Mouse (Mus musculus) limb, embryonic 11.5 days (tissue): Measurements from ENCODE around the gene Arpc5. TPM values are rescaled to one million over a fixed set of nuclear protein-coding genes. Genes with fewer than 3 reads are reported as not detected.

ENCODE experiments used
- ATAC-seq: fragments of 200-750 bp; cut with Nextera tagmentation; 2 replicates; pipeline ENCODE4 v1.8.0; 2017; ENCODE audit warnings: low read depth; ENCODE audit not compliant: insufficient number of reproducible peaks, low FRiP score, low TSS enrichment
- DNase-seq: peaks from one replicate; pipeline ENCODE4 v3.0.0-alpha.2; 2015; ENCODE audit warnings: low spot score
- H3K27ac ChIP-seq: fragments of 300-500 bp; sonication (generic); replicated peaks from 2 replicates; pipeline ENCODE4 v1.5.1; 2014; ENCODE audit warnings: low read depth, mild to moderate bottlenecking, low read length
- H3K27me3 ChIP-seq: fragments of 300-500 bp; sonication (generic); 2 replicates; pipeline ENCODE4 v1.6.1; 2014; ENCODE audit warnings: mild to moderate bottlenecking, low read length, mixed read lengths; ENCODE audit not compliant: control insufficient read depth, insufficient read depth
- H3K36me3 ChIP-seq: fragments of 300-500 bp; sonication (generic); 2 replicates; pipeline ENCODE4 v1.6.1; 2014; ENCODE audit warnings: mild to moderate bottlenecking, low read length, moderate library complexity, mixed read lengths; ENCODE audit not compliant: control insufficient read depth, insufficient read depth
- H3K4me1 ChIP-seq: fragments of 300-500 bp; sonication (generic); 2 replicates; pipeline ENCODE4 v1.6.1; 2014; ENCODE audit warnings: low read length, mixed read lengths; ENCODE audit not compliant: control insufficient read depth, insufficient read depth
- H3K4me2 ChIP-seq: fragments of 300-500 bp; sonication (generic); 2 replicates; pipeline ENCODE4 v1.6.1; 2014; ENCODE audit warnings: low read depth, mild to moderate bottlenecking, moderate library complexity; ENCODE audit not compliant: severe bottlenecking
- H3K4me3 ChIP-seq: fragments of 300-500 bp; sonication (generic); 2 replicates; pipeline ENCODE4 v1.5.1; 2014; ENCODE audit warnings: low read depth, low read length
- H3K9ac ChIP-seq: fragments of 300-500 bp; sonication (generic); 2 replicates; pipeline ENCODE4 v1.6.1; 2014; ENCODE audit warnings: mild to moderate bottlenecking, low read length
- H3K9me3 ChIP-seq: fragments of 300-500 bp; sonication (generic); 2 replicates; pipeline ENCODE4 v1.6.1; 2016; ENCODE audit warnings: low read length; ENCODE audit not compliant: control insufficient read depth
- WGBS: fragments of 180-500 bp; shearing (Covaris S2); extraction: QIAGEN DNeasy Blood & Tissue Kit; methylation state at CpG from one replicate; pipeline ENCODE4 v1.1.7; 2014; 5-methylcytosine and 5-hydroxymethylcytosine counted together
- polyA plus RNA-seq: library from polyadenylated mRNA; unstranded; fragments of >200 nt; fragmentation: Nextera tagmentation; extraction: Ambion mirVana; gene quantifications from 2 replicates; pipeline ENCODE4 v1.2.1, GENCODE M21; 2014

Gene Arpc5
- polyA plus RNA-seq, 1 experiment from 2014 or later, result 182 TPM

DNA sequence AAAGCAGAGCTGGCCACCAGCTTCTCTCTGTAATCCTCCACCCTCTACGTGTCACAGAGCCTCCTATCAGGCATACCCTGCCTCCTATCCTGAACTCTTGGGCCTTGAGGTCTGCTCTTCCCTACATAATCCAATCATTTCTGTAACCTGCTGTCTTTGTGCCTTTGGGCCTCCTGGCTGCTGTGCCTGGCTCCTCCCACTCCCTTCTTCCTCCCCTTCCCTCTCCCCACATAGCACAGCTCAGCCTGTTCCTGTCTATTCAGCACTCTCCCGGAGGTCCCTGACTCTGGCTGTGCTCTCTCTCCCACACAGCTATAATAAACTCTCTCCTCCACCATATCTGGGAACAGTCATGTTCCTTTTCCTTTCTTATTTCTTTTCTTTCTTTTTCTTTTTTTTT, 33.6 kb downstream of the Arpc5 start, which contains the start of gene Ncf2:
Gene Ncf2, plus strand, starts transcription at position 298 of the 400 bp plus-strand sequence.
- ATAC-seq (no peak), DNase-seq (no peak)
- Histone ChIP-seq H3K27me3 (no peaks in the 10 kb centered on the region), H3K9me3 (no peaks in the 10 kb centered on the region), H3K4me1 (no peaks in the 10 kb centered on the region), H3K9ac (no peak within 1 kb of the TSS), H3K27ac (no peak within 1 kb of the TSS), H3K36me3 (no peaks in the 10 kb centered on the region), H3K4me3 (no peak within 1 kb of the TSS), H3K4me2 (no peak within 1 kb of the TSS)
- 17% methylated on average over 2 of the region's 2 CpGs for WGBS

DNA sequence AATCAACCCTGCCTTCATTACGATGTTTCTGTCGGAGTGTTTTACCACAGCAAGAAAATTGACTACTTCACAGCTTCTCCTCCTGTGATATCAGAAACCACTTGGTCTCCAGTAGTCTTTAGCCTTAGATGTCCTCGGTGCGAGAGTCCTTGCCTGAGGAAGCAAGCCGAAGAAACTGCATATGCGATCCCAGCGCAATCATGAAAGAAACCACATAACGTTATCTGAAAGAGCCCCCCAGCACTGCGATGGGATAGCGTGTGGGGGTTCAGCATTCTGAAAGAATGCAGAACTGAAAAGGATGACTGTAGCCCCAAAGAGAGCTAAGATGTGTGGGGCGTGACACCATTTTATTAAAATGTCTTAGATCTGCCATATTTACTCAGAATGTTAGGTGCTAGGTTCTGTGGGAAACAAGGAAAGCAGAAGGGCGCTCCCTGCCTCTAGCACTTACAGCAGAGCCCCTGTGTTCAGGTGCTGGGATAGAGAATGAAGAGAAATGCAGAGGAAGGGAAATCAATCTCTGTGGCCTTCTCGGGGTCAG, 34.4 kb downstream of the Arpc5 start:
- Histone ChIP-seq H3K4me2 (no peak overlapping the region), H3K27me3 (no peaks in the 10 kb centered on the region), H3K36me3 (no peaks in the 10 kb centered on the region), H3K4me1 (no peaks in the 10 kb centered on the region), H3K4me3 (no peak overlapping the region), H3K9ac (no peak overlapping the region), H3K9me3 (no peaks in the 10 kb centered on the region), H3K27ac (no peak overlapping the region)
- WGBS, result 83% methylated on average over 13 of the region's 13 CpGs
- no peak for ATAC-seq
- no peak for DNase-seq

DNA sequence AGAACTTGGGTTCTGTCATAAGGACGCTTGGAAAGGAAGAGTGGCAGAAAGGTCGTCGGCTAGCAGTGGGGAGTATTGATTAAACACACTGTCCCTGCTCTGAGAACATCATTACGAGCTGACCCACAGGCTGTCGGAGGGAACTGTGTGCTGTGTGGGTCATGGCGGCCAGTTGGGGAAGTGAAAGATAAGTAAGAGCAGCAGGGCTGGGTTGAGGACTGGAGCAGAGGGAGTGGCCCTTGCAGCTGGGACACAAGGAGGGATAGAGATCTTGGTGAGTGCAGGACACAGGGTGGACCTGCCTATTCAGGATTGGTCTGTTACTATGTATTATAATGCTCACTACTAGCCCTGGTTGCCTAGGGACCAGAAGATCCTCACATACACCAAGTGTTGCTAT, 38.6 kb downstream of the Arpc5 start:
- Histone ChIP-seq H3K9me3 (no peaks in the 10 kb centered on the region), H3K9ac (no peak overlapping the region), H3K4me2 (no peak overlapping the region), H3K4me1 (peaks cover 3% of the 10 kb centered on the region; the same call in 1 of the 2 replicates), H3K27ac (no peak overlapping the region), H3K27me3 (no peaks in the 10 kb centered on the region), H3K36me3 (no peaks in the 10 kb centered on the region), H3K4me3 (no peak overlapping the region)
- 88% methylated on average over 6 of the region's 6 CpGs for WGBS
- ATAC-seq (no peak), DNase-seq (no peak)

DNA sequence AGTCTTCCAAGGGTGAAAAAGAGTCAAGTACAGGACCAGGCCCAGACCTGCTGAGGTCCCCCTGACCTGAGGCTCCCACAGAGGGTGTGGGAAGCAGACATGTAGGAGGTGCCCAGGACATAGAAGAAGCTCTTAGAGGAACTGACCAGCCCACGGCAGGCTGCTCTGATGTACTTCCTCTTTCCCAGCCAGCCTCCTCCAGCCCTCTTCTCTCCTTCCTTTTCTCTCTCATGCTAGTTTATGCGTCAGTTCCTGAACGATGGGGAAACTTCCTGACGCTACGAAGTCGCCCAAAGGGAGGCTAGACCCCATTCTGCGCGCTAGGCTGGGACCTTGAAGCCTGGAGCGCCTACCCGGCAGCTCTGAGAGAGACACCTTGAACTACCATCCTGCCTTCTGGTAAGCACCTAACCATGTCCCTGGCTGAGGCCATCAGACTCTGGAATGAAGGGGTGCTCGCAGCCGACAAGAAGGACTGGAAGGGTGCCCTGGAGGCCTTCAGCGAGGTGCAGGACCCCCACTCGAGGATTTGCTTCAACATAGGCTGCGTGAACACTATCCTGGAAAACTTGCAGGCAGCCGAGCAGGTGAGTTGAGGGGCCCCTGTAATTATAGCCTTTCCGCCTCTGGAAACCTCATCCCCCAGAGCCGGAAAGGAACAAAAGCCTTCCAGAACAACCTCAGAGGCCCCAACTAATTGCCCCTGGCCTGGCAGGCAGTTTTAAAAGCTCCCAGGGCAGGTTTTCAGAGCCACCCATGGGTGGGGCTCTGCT, 41.5 kb downstream of the Arpc5 start:
- H3K4me1 ChIP-seq, result peaks cover 3% of the 10 kb centered on the region; the same call in 1 of the 2 replicates
- no peak overlapping the region for H3K9ac ChIP-seq
- no peak overlapping the region for H3K27ac ChIP-seq
- 58% methylated on average over 18 of the region's 18 CpGs for WGBS
- no peak overlapping the region for H3K4me2 ChIP-seq
- DNase-seq (no peak), ATAC-seq (no peak)
- H3K9me3 ChIP-seq, result no peaks in the 10 kb centered on the region
- no peaks in the 10 kb centered on the region for H3K36me3 ChIP-seq
- H3K27me3 ChIP-seq, result no peaks in the 10 kb centered on the region
- H3K4me3 ChIP-seq, result no peak overlapping the region

DNA sequence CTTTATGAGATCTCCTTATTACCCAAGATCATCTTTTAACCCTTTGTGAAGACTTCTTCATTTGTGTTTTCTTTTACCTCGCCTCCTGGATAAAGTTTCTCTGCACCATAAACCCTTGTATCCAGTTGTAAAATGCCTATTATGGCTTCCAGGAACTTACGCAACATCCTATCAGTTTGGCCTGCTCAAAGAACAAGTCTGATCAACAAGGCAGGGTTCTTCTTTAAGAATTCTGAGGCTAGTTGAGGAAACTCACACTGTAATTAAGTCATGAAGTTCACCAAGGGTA, 42.0 kb downstream of the Arpc5 start:
- Histone ChIP-seq H3K9ac (no peak overlapping the region), H3K27ac (no peak overlapping the region), H3K4me2 (no peak overlapping the region), H3K4me1 (peaks cover 3% of the 10 kb centered on the region; the same call in 1 of the 2 replicates), H3K4me3 (no peak overlapping the region), H3K27me3 (no peaks in the 10 kb centered on the region), H3K9me3 (no peaks in the 10 kb centered on the region), H3K36me3 (no peaks in the 10 kb centered on the region)
- 71% methylated on average over 2 of the region's 2 CpGs for WGBS
- no peak for DNase-seq
- ATAC-seq, result no peak

DNA sequence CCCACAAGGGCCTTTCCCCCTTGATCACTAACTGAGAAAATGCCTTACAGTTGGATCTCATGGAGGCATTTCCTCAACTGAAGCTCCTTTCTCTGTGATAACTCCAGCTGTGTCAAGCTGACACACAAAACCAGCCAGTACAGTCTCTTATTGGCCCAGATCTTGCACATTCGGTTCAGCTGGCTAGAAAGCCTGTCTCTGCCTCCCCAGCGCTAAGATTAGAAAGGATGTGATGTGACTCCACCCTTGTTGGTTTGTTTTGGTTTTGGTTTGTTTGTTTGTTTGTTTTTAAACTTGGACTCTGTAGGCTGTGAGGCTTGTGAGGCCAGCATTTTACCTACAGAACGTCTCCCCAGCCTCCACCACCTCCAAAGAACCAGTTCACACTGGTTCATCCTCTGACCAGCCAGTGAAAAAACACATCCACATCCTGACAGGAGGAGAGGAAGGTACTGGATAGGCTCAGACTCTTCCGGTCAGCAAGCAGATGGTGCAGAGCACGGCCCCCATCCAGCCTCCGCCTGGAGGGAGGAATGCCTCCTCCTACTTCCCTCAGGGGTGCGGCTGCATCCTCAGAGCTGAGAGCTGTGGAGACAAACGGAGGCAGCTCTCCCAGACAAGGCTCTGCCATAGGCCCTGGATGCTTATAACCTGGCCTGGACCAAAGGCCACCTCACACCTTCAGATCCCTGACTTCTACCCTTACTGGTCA, 43.4 kb downstream of the Arpc5 start:
- Histone ChIP-seq H3K36me3 (no peaks in the 10 kb centered on the region), H3K4me2 (no peak overlapping the region), H3K4me1 (peaks cover 3% of the 10 kb centered on the region; the same call in 1 of the 2 replicates), H3K9ac (no peak overlapping the region), H3K9me3 (no peaks in the 10 kb centered on the region), H3K27me3 (no peaks in the 10 kb centered on the region), H3K27ac (no peak overlapping the region), H3K4me3 (no peak overlapping the region)
- no peak for ATAC-seq
- DNase-seq, result no peak
- WGBS, result 26% methylated on average over 8 of the region's 8 CpGs

DNA sequence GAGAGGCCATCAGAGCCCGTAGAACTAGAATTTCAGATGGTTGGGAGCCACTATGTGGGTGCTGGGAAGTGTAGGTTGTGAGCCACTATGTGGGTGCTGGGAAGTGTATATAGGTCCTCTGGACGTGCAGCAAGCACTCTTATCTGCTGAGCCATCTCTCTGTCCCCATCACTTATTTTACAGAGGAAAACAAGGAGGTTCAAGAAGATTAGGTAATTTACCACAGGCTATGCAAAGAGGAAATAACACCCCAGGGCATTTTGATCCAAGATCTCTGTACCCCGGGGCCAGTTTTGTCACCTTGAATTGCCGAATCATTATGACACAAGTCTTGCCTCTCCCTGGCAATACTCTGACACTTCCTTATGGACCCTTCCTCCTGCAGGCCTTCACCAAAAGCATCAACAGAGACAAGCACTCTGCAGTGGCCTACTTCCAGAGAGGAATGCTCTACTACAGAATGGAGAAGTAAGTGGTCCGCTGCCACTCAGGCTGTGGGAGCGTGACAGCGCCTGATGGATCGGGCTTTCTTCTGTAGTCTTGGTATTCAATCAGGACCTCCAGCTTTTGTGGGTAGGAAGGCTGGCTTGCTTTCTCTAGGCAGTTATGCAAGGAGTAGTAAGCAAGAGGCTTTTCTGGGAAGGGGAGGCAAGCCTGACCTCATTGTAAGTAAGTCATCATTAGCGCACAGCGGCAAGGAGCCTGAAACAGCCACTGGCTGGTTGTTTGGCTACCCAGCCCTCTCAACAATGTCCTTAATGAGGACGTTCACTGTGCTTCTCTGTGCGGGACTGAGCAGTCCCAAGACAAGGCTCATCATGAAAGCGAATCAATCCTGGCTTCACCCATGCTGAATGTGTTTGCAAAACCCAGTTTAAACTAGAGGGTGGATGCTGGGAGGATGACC, 44.4 kb downstream of the Arpc5 start:
- Histone ChIP-seq H3K27me3 (no peaks in the 10 kb centered on the region), H3K4me1 (peaks cover 3% of the 10 kb centered on the region; the same call in 1 of the 2 replicates), H3K36me3 (no peaks in the 10 kb centered on the region), H3K4me2 (no peak overlapping the region), H3K4me3 (no peak overlapping the region), H3K27ac (no peak overlapping the region), H3K9me3 (no peaks in the 10 kb centered on the region), H3K9ac (no peak overlapping the region)
- 72% methylated on average over 13 of the region's 13 CpGs for WGBS
- ATAC-seq, result no peak
- DNase-seq, result no peak

DNA sequence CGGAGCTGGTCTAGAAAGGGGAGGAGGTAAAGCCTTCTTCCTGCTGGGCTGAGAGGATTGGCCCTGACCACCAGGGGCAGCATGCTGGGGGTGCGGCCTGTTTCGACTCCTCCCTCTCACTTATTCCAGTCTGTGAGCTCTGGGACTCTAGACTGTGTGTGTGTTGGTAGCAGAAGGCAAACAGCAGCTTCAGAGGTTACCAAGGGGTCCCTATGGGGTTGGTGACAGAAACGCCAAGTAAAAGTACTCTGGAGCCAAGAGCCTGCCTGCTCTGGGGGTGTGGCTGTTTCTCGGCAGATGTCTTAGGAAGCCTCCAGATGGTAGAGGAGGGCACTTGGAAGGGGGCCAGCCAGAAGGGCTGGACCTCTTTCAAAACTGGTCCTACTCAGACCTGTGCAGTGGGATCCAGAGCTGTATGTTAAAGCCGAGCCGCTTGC, 48.9 kb downstream of the Arpc5 start:
- no peaks in the 10 kb centered on the region for H3K4me1 ChIP-seq
- no peaks in the 10 kb centered on the region for H3K36me3 ChIP-seq
- no peak overlapping the region for H3K27ac ChIP-seq
- ATAC-seq, result no peak
- H3K4me2 ChIP-seq, result no peak overlapping the region
- 41% methylated on average over 7 of the region's 7 CpGs for WGBS
- H3K27me3 ChIP-seq, result no peaks in the 10 kb centered on the region
- H3K4me3 ChIP-seq, result no peak overlapping the region
- DNase-seq, result peak; percentile 50
- no peaks in the 10 kb centered on the region for H3K9me3 ChIP-seq
- H3K9ac ChIP-seq, result no peak overlapping the region
